Mouse (Mus musculus): ENCODE measurements at regions not wholly inside any gene's neighbourhood (a gene's known extent, or its start where the extent isn't known, plus 50 kb on each side); places are given as distances from the start of the nearest gene placed in this dataset.

DNA sequence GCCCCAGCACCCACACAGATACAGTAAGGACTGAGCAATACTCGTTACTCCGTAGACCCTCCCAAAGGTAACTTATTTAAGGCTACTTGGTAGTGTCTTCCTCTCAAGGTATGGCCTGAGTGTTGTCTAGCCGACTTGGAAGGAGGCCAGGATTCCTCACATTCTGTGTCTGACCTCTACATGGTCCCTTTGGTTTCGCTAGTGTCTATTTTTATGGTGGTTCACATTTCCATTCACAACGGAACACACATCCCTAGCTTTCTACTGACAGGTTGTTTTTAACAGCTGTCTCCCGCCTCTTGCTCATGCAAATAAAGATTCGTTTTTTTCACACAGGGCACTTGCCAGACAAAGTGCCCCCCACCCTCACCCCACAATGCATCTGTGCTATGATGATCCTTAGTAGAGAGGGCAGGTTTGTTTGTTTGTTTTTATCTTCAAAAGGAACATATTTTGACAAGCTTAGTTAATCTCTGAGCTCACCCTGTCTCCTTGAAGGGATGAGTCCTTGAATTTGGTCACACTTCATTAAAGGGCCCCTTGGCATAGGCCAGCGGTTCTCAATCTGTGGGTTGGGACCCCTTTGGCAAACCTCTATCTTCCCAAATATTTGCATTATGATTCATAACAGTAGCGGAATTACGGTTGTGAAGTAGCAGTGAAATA is 52.7 kb downstream of the Phlda1 start:
- Histone ChIP-seq H3K27ac (no peak overlapping the region), H3K27me3 (no peaks in the 10 kb centered on the region), H3K36me3 (no peaks in the 10 kb centered on the region), H3K4me1 (peaks cover 37% of the 10 kb centered on the region), H3K9ac (no peak overlapping the region), H3K4me3 (no peak overlapping the region), H3K9me3 (no peaks in the 10 kb centered on the region), H3K4me2 (replicated peaks) (0 out of 2 replicates have a peak overlapping the region, but pooled peaks have one; percentile 7)
- peak; percentile 37 for ATAC-seq (ENCODE audit: low FRiP score, low read depth)
- WGBS = 54% methylated on average over 10 of the region's 10 CpGs

DNA sequence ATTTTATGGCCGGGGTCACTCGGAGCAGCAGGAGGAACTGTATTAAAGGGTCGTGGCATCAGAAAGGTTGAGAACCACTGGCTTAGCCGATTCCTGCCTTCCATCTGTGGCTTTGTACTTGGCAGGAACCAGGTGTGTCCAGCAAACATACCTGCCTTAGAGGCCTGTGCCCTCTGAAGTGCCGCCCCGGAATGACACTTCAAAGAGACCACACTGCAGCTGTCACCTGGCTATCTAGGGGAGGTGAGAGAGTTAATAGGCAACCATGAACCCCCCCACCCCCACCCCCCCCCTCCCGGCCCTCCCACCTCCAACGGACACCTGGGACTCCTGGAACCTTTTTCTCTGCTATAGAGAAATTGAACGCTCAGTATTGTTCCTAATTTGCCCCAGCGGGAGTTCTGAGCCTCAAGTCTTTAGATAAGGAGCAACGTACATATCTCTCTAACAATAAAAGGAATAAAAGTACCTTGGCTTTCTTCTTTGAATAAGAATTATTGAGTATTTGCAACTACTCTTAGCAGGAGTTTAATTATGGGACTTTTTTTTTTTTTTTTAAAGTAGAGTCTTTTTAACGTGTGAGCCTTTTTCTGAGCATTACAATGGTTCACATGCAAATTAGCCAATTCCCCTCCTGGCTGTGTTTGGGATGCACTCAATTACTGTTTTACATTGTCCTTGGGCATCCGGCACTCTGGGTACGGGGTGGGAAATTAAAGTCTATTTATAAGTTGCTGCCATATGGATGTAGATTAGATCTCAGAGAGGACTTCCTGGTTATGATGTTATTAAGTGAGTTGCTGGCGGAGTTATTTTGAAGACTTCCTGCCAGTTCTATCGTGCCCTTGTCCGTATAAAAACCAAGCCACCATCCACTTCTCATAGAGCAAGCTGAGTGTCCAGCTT is 53.5 kb downstream of the Phlda1 start:
- peaks cover 29% of the 10 kb centered on the region for H3K4me1 ChIP-seq
- H3K9me3 ChIP-seq = no peaks in the 10 kb centered on the region
- H3K36me3 ChIP-seq = no peaks in the 10 kb centered on the region
- H3K9ac ChIP-seq = no peak overlapping the region
- 0 out of 2 replicates have a peak overlapping the region, but pooled peaks have one; percentile 7 for H3K4me2 ChIP-seq (replicated peaks)
- 33% methylated on average over 17 of the region's 17 CpGs for whole genome bisulfite sequencing
- 0 out of 2 replicates have a peak, but pooled peaks have one; percentile 10 for ATAC-seq (ENCODE audit: low FRiP score, low read depth)
- no peak overlapping the region for H3K4me3 ChIP-seq
- H3K27me3 ChIP-seq = no peaks in the 10 kb centered on the region
- no peak overlapping the region for H3K27ac ChIP-seq

DNA sequence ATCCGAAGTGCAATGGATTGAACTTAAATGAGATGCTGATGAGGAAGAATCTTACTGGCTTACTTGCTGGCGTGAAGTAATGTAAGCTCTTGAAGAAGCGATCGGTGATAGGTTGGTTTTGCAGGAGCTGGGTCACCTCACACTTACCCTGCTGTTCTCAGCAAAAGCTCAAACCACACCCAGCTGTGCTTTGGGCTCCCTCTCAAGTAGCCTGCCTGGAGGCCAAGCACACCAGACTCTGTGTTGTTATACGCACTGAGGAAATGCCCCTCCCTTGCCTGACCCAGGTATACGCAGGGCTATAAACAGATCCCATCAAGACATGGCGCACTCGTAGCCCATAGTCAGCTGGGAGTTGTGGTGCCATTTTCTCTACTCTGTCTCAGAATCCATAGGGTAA is 56.5 kb downstream of the Phlda1 start:
- H3K4me2 ChIP-seq (replicated peaks) = no peak overlapping the region
- WGBS = 57% methylated on average over 8 of the region's 8 CpGs
- no peak overlapping the region for H3K9ac ChIP-seq
- ATAC-seq (ENCODE audit: low FRiP score, low read depth) = no peak
- H3K9me3 ChIP-seq = no peaks in the 10 kb centered on the region
- H3K27me3 ChIP-seq = no peaks in the 10 kb centered on the region
- no peaks in the 10 kb centered on the region for H3K36me3 ChIP-seq
- H3K4me3 ChIP-seq = no peak overlapping the region
- peaks cover 39% of the 10 kb centered on the region for H3K4me1 ChIP-seq
- no peak overlapping the region for H3K27ac ChIP-seq

DNA sequence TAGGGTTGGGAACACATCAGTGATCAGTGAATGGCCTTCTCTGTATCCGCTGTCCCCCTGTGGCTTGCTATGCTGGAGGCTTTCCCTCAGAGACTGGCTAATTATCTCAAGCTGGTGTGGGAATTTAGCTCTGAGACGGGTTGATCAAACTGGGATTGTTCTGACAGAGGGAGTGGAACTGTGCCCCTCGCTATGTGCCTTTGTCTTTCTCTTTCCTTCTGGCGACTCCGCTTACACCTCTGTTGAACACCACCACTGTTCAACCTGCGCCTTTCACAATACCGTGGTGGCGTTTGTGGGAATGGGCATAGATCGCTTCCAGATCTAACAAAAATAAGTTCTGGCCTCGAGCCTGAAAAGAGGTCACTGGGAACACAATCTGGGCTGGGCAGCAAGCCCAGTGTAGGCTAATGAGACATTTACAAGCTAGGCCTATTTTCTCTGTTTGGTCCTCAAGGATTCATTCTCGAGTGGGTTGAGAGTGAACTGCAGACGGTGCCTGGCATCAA is 60.8 kb downstream of the Phlda1 start:
- Histone ChIP-seq H3K36me3 (no peaks in the 10 kb centered on the region), H3K4me3 (no peak overlapping the region), H3K9me3 (no peaks in the 10 kb centered on the region), H3K4me1 (peaks cover 20% of the 10 kb centered on the region), H3K27ac (peak overlapping the region; percentile 6; the same call in 1 of the 2 replicates), H3K9ac (no peak overlapping the region), H3K27me3 (no peaks in the 10 kb centered on the region), H3K4me2 (replicated peaks) (no peak overlapping the region)
- 53% methylated on average over 12 of the region's 12 CpGs for WGBS
- peak; percentile 55 for ATAC-seq (ENCODE audit: low FRiP score, low read depth)

DNA sequence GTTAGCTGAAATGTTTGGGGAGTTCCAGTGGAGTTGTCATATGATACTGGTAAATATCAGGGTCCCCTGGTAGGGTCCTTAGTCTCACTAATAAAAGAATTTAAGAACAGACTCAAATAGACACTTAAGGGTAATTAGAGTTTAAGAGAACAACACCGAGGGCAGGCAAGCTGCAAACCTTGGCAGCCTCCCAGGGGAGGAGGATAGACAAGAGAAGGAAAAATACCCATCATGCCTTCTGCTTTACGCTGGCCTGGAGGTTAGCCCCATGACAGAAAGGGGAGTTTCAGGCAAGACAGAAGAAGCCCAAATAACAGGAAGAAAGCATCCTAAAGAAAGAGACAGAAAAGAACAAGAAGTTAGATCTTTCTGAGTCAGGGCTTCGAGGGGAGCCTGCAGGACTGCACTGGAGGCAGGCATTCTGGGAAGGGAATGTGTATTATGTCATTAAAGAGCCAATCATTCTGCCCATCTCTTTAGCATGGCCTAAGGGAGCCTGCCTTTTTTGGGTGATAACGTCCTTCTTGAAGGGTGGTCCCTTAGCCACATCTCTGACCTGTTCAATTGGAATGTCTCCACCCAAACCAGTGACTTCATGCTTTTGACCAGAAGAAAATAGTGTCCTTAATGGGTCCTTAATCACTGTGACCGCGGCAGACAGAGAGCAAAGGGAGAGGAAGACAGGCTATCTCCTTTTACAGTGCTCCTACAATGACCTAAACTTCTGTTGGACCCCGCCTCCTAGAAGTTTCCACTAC is 64.6 kb downstream of the Phlda1 start:
- H3K9me3 ChIP-seq = no peaks in the 10 kb centered on the region
- no peak overlapping the region for H3K9ac ChIP-seq
- peaks cover 19% of the 10 kb centered on the region for H3K4me1 ChIP-seq
- no peaks in the 10 kb centered on the region for H3K36me3 ChIP-seq
- ATAC-seq (ENCODE audit: low FRiP score, low read depth) = no peak
- no peak overlapping the region for H3K27ac ChIP-seq
- H3K4me2 ChIP-seq (replicated peaks) = no peak overlapping the region
- no peaks in the 10 kb centered on the region for H3K27me3 ChIP-seq
- H3K4me3 ChIP-seq = no peak overlapping the region
- WGBS = 50% methylated on average over 7 of the region's 7 CpGs

DNA sequence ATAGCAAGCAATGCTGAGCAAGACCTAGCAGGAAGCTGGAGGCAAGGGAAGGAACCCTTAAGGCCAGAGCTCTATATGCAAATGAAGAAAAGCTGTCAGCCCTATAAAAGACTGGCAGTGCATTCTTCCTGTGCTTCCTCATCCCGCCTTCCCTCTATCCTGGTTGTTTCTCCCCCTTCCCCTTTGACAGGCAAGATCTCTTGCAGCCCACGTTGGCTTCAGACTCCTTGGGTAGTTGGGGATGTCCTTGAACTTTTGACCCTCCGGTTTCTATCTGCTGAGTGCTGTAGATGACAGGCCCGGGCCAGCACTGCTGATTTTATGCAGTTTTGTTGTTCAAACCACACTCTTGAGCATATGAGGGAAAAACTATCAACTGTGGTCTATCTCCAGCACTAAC is 68.1 kb downstream of the Phlda1 start:
- no peak overlapping the region for H3K4me2 ChIP-seq (replicated peaks)
- no peak overlapping the region for H3K9ac ChIP-seq
- 59% methylated on average over 4 of the region's 4 CpGs for WGBS
- no peaks in the 10 kb centered on the region for H3K36me3 ChIP-seq
- peaks cover 10% of the 10 kb centered on the region; the same call in 1 of the 2 replicates for H3K4me1 ChIP-seq
- no peak overlapping the region for H3K4me3 ChIP-seq
- ATAC-seq (ENCODE audit: low FRiP score, low read depth) = no peak
- H3K9me3 ChIP-seq = no peaks in the 10 kb centered on the region
- H3K27ac ChIP-seq = no peak overlapping the region
- H3K27me3 ChIP-seq = no peaks in the 10 kb centered on the region

DNA sequence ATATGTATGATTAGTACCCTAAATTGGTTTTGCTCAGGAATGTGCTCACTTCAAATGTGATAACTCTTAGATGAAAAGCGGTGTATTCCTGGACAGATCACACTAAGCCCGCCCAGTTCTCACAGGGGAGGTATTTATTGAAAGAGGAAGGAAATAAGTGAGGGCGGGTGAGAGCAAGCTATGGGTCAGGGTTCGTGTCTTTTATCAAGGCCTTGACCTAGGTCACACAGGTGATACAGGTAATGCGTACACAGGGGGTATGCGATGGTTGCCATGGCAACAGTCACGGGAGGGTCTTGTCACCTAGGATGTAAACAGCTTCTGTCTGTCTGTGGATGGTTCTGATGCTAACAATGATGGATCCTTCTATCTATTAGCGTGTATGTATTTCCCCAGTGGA is 68.7 kb downstream of the Phlda1 start:
- ATAC-seq (ENCODE audit: low FRiP score, low read depth) = no peak
- no peaks in the 10 kb centered on the region for H3K27me3 ChIP-seq
- no peak overlapping the region for H3K9ac ChIP-seq
- no peak overlapping the region for H3K4me3 ChIP-seq
- no peaks in the 10 kb centered on the region for H3K36me3 ChIP-seq
- 89% methylated on average over 8 of the region's 8 CpGs for WGBS
- no peak overlapping the region for H3K4me2 ChIP-seq (replicated peaks)
- no peaks in the 10 kb centered on the region for H3K9me3 ChIP-seq
- no peak overlapping the region for H3K27ac ChIP-seq
- peaks cover 10% of the 10 kb centered on the region; the same call in 1 of the 2 replicates for H3K4me1 ChIP-seq

DNA sequence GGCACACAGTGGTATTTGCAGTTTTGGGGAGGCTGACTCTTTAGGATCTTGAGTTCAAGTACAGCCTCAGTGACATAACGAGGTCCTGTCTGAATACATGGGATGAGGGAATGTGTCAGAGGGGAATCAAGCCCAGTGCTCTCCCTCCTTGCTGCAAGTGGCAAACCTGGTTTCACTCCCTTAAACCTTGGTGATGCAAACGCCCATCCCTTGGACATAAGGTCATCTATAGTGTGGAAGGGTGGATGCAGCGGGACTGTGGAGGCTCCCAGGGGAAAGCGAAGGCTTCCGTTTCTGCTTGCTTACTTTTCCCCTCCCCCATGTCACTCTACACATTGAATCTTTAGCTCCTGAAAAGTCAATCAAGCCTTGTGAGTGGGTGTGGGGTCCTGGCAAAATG is 69.2 kb downstream of the Phlda1 start:
- Histone ChIP-seq H3K27ac (no peak overlapping the region), H3K4me1 (peaks cover 10% of the 10 kb centered on the region; the same call in 1 of the 2 replicates), H3K27me3 (no peaks in the 10 kb centered on the region), H3K4me3 (no peak overlapping the region), H3K9ac (no peak overlapping the region), H3K36me3 (no peaks in the 10 kb centered on the region), H3K4me2 (replicated peaks) (no peak overlapping the region), H3K9me3 (no peaks in the 10 kb centered on the region)
- 69% methylated on average over 5 of the region's 5 CpGs for WGBS
- ATAC-seq (ENCODE audit: low FRiP score, low read depth) = no peak

DNA sequence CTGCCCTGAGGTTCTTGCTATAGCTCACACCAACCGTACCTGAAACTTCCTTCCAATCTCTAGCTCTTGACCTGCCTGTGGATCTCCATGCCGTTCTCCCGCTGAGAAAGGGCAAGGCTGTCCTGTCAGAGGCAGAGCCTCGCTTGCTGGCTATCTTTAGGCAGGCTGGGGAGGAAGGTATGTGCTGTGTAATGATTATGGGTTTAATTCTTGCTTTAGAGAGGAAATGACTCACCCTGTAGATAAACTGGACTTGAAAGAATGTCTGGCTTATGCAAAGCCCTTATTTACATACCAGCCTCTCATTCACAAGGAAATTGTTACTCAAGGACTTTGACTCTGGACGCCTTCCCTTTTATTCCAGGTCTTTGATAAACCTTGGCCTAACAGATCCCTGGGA is 69.8 kb downstream of the Phlda1 start:
- Histone ChIP-seq H3K27ac (no peak overlapping the region), H3K4me2 (replicated peaks) (no peak overlapping the region), H3K27me3 (no peaks in the 10 kb centered on the region), H3K9me3 (no peaks in the 10 kb centered on the region), H3K36me3 (no peaks in the 10 kb centered on the region), H3K4me1 (peaks cover 10% of the 10 kb centered on the region; the same call in 1 of the 2 replicates), H3K9ac (no peak overlapping the region), H3K4me3 (no peak overlapping the region)
- ATAC-seq (ENCODE audit: low FRiP score, low read depth) = no peak
- WGBS = 47% methylated on average over 5 of the region's 5 CpGs

DNA sequence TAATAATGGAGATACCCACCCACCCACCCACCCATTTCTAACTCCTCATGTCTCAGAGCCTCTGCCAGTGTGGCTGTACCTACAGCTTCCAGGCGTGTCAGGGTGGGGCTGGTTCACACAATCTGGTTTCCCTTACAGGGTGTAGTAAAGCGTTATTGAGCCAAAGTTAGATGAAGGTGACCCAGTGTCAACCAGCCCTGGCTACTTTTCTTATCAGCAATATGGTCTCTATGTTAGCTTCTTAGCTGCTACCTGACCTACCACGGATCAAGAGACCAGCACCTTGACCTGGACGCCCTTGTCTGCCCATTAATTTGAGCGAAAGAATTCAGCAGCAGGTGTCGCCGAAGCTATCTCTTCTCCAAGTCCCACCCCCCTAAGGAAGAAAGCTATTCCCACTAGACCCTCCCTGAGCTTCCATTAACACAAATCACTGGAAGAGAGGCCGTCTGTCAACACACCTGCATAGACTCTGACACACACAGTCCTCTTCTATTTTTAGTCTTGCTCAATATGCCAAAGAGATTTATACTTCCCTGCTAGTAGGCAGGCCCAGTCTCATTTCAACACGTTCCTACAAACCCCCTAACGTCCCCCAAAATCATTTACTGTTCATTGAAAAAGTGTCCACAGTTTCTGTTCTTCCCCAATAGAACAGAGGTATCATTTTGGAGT is 70.4 kb downstream of the Phlda1 start:
- Histone ChIP-seq H3K4me2 (replicated peaks) (no peak overlapping the region), H3K27ac (no peak overlapping the region), H3K4me3 (no peak overlapping the region), H3K36me3 (no peaks in the 10 kb centered on the region), H3K27me3 (no peaks in the 10 kb centered on the region), H3K4me1 (peaks cover 10% of the 10 kb centered on the region; the same call in 1 of the 2 replicates), H3K9ac (no peak overlapping the region), H3K9me3 (no peaks in the 10 kb centered on the region)
- WGBS = 68% methylated on average over 10 of the region's 10 CpGs
- ATAC-seq (ENCODE audit: low FRiP score, low read depth) = no peak

DNA sequence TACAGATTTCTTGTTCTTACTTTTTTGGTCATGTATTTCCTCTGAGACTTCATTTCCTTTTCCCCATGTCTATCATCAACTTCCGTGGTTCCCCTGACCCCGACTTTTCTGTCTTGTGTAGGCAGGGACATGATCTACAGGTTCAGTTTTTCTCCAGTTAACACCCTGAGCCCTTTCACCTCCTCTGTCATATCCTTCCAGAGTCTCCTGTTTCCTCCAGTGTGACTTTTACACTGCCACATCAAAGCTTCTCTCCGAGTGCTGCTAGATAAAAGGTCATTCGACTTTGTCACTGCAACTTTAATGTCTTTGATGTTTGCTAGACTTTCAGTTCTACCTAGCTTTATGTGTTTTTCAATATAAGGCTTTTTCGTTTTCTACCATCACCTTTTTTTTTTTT is 72.5 kb downstream of the Phlda1 start:
- Histone ChIP-seq H3K4me1 (peaks cover 19% of the 10 kb centered on the region; the same call in 1 of the 2 replicates), H3K4me3 (no peak overlapping the region), H3K27me3 (no peaks in the 10 kb centered on the region), H3K9me3 (no peaks in the 10 kb centered on the region), H3K36me3 (no peaks in the 10 kb centered on the region), H3K27ac (no peak overlapping the region), H3K9ac (no peak overlapping the region), H3K4me2 (replicated peaks) (no peak overlapping the region)
- no peak for ATAC-seq (ENCODE audit: low FRiP score, low read depth)
- WGBS = 26% methylated on average over 5 of the region's 5 CpGs

Measured in limb, embryonic 13.5 days (tissue).